Mouse (Mus musculus): ENCODE results near the gene S100a11.

GRCm38 (mm10) chr3:93488541-93488940 lies 31.7 kb upstream of the S100a11 start:
- no peak for TF ChIP-seq CTCF (IDR thresholded peaks at IDR 0.05; ENCODE audit: extremely low read depth, insufficient read depth, low read length)
- TF ChIP-seq POLR2A (IDR thresholded peaks at IDR 0.05; ENCODE audit: extremely low read depth, insufficient read depth, low read length), result no peak
